Mouse (Mus musculus): ENCODE results near the gene Nav2.

DNA sequence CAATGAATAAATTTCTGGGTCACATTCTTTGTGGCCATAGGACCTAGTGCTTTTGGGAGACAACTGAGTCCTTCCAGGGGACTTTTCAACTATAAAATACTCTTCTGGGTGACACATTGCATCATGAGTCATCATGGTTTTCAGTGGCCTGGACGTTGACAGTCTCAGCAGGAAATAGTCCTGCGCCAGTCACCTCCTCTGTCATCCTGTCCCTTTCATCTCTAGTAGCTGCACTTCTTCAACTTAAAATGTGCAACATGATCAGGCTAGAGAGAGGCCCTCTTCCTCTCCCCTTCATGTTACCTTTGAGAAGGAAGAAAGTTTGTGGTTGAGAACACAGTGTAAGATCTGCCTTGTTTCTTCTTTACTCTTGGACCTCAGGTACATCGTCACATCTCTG, 426.5 kb downstream of the Nav2 start:
- TF ChIP-seq CTCF (IDR thresholded peaks at IDR 0.05) (no peak), POLR2A (IDR thresholded peaks at IDR 0.05; ENCODE audit: insufficient read depth, low read depth, low read length) (no peak), EP300 (IDR thresholded peaks at IDR 0.05; ENCODE audit: insufficient read depth, low read depth, low read length) (no peak)

Data from heart, adult 2 months (tissue).